Comparison of ENCODE assay signal across 10 mouse cellular contexts in the genomic region with DNA sequence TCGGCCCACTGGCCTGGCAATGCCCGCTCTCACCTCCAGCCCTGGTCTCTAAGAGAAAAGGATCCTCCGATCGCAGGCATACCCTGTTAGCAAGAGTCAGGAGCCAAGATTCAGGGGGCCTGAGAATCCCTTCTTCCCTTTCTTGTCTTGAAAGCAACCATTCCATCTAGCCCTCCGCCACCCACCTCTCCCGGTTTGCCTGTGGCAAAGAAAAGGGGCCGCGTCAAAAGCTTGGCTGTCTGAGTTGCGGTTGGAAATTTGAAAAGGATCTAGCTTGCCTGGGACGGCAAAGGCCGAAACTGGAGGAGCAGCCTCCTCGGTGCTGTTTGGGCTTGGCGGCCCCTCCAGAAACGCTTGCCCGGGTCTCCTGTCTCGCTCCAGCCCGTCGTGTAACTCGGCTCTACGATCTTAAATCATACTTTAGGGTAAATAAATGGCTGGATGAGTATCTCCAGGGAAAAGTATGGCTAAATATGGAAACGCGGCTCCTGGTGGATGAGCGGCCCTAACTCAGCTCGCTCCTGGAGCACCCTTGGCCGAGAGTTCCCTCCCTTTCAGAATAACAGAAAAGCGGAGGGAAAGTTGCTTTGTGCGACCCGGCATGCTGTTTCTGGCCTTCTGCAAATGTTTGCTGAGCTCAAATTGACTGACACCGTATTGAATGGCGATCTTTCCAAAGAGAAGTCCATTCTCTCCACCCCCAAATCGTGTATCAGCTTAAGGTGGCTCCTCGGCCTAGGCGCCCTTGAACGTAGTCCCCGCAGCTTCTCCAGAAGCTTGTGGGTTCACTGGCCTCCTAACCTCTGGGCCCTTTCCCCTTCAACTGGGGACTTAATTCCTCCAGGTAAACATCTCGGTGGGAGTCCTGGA. TPM values are rescaled to one million over a fixed set of nuclear protein-coding genes. Genes with fewer than 3 reads are reported as not detected.
DNase-seq lines count a peak whose midpoint lies in the region; ATAC-seq and TF ChIP-seq lines count a peak whose summit lies in the region.
"Had no signal": no experiment of that assay in that cellular context is flagged by ENCODE, and none has a peak within 500 bp of the region (broad histone marks: within the 10 kb centered on the region; RNA-seq: fewer than 3 reads in every experiment).

No protein-coding gene starts in this region.

- no peaks in the 10 kb centered on the region for H3K36me3 ChIP-seq in kidney, postnatal 0 days (ENCODE audit: insufficient read depth, low read length)
- no peaks in the 10 kb centered on the region for H3K36me3 ChIP-seq in embryonic facial prominence, embryonic 12.5 days
- no peaks in the 10 kb centered on the region for H3K36me3 ChIP-seq in limb, embryonic 10.5 days
- no peaks in the 10 kb centered on the region for H3K36me3 ChIP-seq in stomach, embryonic 15.5 days

- 1% methylated on average over 36 of the region's 36 CpGs for WGBS in kidney, postnatal 0 days
- WGBS in embryonic facial prominence, embryonic 12.5 days, result 2% methylated on average over 36 of the region's 36 CpGs
- WGBS in limb, embryonic 10.5 days, result under 1% methylated on average over 36 of the region's 36 CpGs
- 17% methylated on average over 36 of the region's 36 CpGs for WGBS in stomach, embryonic 15.5 days

- peaks cover 88% of the 10 kb centered on the region for H3K27me3 ChIP-seq in kidney, postnatal 0 days (ENCODE audit: insufficient read depth, low read length)
- H3K27me3 ChIP-seq in embryonic facial prominence, embryonic 12.5 days, result peaks cover 70% of the 10 kb centered on the region
- peaks cover 99% of the 10 kb centered on the region for H3K27me3 ChIP-seq in limb, embryonic 10.5 days (ENCODE audit: low read depth, poor library complexity, severe bottlenecking)
- H3K27me3 ChIP-seq in stomach, embryonic 15.5 days (replicated peaks), result peaks cover 80% of the 10 kb centered on the region

- 0 out of 2 replicates have a peak overlapping the region, but pooled peaks have one; percentile 7 for H3K4me3 ChIP-seq in kidney, postnatal 0 days (replicated peaks; ENCODE audit: low read depth, low read length)
- peak overlapping the region; percentile 38 for H3K4me3 ChIP-seq in embryonic facial prominence, embryonic 12.5 days
- H3K4me3 ChIP-seq in limb, embryonic 10.5 days, result peak overlapping the region; percentile 55
- peak overlapping the region; percentile 43 for H3K4me3 ChIP-seq in stomach, embryonic 15.5 days (replicated peaks)

- TF ChIP-seq CTCF in kidney, postnatal 0 days (IDR thresholded peaks at IDR 0.05; ENCODE audit: low read depth), result no peak

- no peak overlapping the region for H3K27ac ChIP-seq in kidney, postnatal 0 days
- peak overlapping the region; percentile 69 for H3K27ac ChIP-seq in embryonic facial prominence, embryonic 12.5 days
- H3K27ac ChIP-seq in limb, embryonic 10.5 days, result peak overlapping the region; percentile 59
- no peak overlapping the region for H3K27ac ChIP-seq in stomach, embryonic 15.5 days

- no peak for ATAC-seq in kidney, postnatal 0 days (replicated peaks; ENCODE audit: low FRiP score, low read depth)
- ATAC-seq in embryonic facial prominence, embryonic 12.5 days (ENCODE audit: insufficient number of reproducible peaks, insufficient read depth, low FRiP score, low TSS enrichment), result no peak
- no peak for ATAC-seq in stomach, embryonic 15.5 days (ENCODE audit: insufficient read depth, low FRiP score, low read depth)
- no peak for ATAC-seq in granulocyte monocyte progenitor cell, adult 5-6 weeks (replicated peaks; ENCODE audit: poor library complexity, severe bottlenecking)

- H3K9ac ChIP-seq in kidney, postnatal 0 days (ENCODE audit: low read depth, low read length), result no peak overlapping the region
- peak overlapping the region; percentile 52 for H3K9ac ChIP-seq in embryonic facial prominence, embryonic 12.5 days
- H3K9ac ChIP-seq in stomach, embryonic 15.5 days, result no peak overlapping the region

- no peak overlapping the region for H3K4me2 ChIP-seq in kidney, postnatal 0 days (ENCODE audit: low read length)
- H3K4me2 ChIP-seq in embryonic facial prominence, embryonic 12.5 days (replicated peaks), result peak overlapping the region; percentile 63
- peak overlapping the region; percentile 89 for H3K4me2 ChIP-seq in stomach, embryonic 15.5 days

- H3K4me1 ChIP-seq in kidney, postnatal 0 days (replicated peaks; ENCODE audit: insufficient read depth, low read length), result peaks cover 7% of the 10 kb centered on the region
- H3K4me1 ChIP-seq in embryonic facial prominence, embryonic 12.5 days, result peaks cover 12% of the 10 kb centered on the region; the same call in 1 of the 2 replicates
- H3K4me1 ChIP-seq in limb, embryonic 10.5 days, result peaks cover 60% of the 10 kb centered on the region
- H3K4me1 ChIP-seq in stomach, embryonic 15.5 days, result peaks cover 22% of the 10 kb centered on the region

- DNase-seq in kidney, postnatal 0 days (ENCODE audit: low spot score), result no peak
- no peak for DNase-seq in kidney, adult 8-10 months
- peak; percentile 66 for DNase-seq in limb, embryonic 10.5 days (ENCODE audit: low spot score)
- DNase-seq in gastrocnemius, adult 8-10 months (ENCODE audit: low spot score in 2 of 2), result no peak
- DNase-seq: cerebellum, adult 9-11 months; liver had no signal

- H3K9me3 ChIP-seq in kidney, postnatal 0 days (replicated peaks; ENCODE audit: low read length), result no peaks in the 10 kb centered on the region
- H3K9me3 ChIP-seq in embryonic facial prominence, embryonic 12.5 days, result no peaks in the 10 kb centered on the region
- H3K9me3 ChIP-seq in limb, embryonic 10.5 days (replicated peaks), result no peaks in the 10 kb centered on the region
- H3K9me3 ChIP-seq in stomach, embryonic 15.5 days, result no peaks in the 10 kb centered on the region

RNA-seq across cellular contexts. Expression of a gene that starts 3.4 kb away (rescaled TPM):
- 6.5 and 7.0 TPM in 2 replicates for polyA plus RNA-seq in kidney, postnatal 0 days (2015; fragmentation: Nextera tagmentation; extraction: Ambion mirVana)
- 54.6 and 55.2 TPM in 2 replicates for polyA plus RNA-seq in embryonic facial prominence, embryonic 12.5 days (2016; fragmentation: Nextera tagmentation; extraction: Ambion mirVana)
- 25.6 and 39.1 TPM in 2 replicates for polyA plus RNA-seq in limb, embryonic 10.5 days (2016; fragmentation: Nextera tagmentation; extraction: Ambion mirVana)
- 16.5 and 23.8 TPM in 2 replicates for polyA plus RNA-seq in stomach, embryonic 15.5 days (2015; fragmentation: Nextera tagmentation; extraction: Ambion mirVana)
- not detected in 2 replicates for total RNA-seq in granulocyte monocyte progenitor cell, adult 5-6 weeks (2014; fragmentation: Nextera tagmentation)
- not detected in 2 replicates for total RNA-seq in granulocyte monocyte progenitor cell, adult 5-6 weeks (2017)
- 1 to 10 TPM; 4.0 to 6.1 (median 5.5) TPM for total RNA-seq in gastrocnemius, adult 8-10 months (2022)
- total RNA-seq: monocyte, adult 5-6 weeks had no signal

Comparison
In these comparisons a context has a peak if more than half of its experiments do, and no peak if none do; other contexts are left out.
1. H3K27ac ChIP-seq: peak in embryonic facial prominence, embryonic 12.5 days (single experiment) and limb, embryonic 10.5 days (single experiment); none in kidney, postnatal 0 days (single experiment) and stomach, embryonic 15.5 days (single experiment).
2. Peak in every context shown above with its lines, with median percentiles within 50 percentile points of each other: H3K4me3 ChIP-seq.